Mouse (Mus musculus): Measurements from ENCODE around the gene Npc2. TPM values are rescaled to one million over a fixed set of nuclear protein-coding genes. Genes with fewer than 3 reads are reported as not detected.

The Npc2 gene
- polyA plus RNA-seq, 1 experiment from 2014 or later = 75.2 TPM

GRCm38 (mm10) chr12:84773476-84773875, 524 bp upstream of the Npc2 start:
- under 1% methylated on average over 20 of the region's 20 CpGs for WGBS
- ATAC-seq (ENCODE audit: low FRiP score) = no peak
- H3K4me1 ChIP-seq = peaks cover 31% of the 10 kb centered on the region
- H3K27me3 ChIP-seq = no peaks in the 10 kb centered on the region
- H3K9me3 ChIP-seq = no peaks in the 10 kb centered on the region
- peak overlapping the region; percentile 50 for H3K27ac ChIP-seq
- H3K9ac ChIP-seq = peak overlapping the region; percentile 73
- peaks cover 13% of the 10 kb centered on the region for H3K36me3 ChIP-seq (replicated peaks)
- H3K4me2 ChIP-seq = peak overlapping the region; percentile 84
- peak overlapping the region; percentile 70 for H3K4me3 ChIP-seq (replicated peaks)

- Histone ChIP-seq H3K27ac (peak overlapping the region; percentile 94), H3K4me1 (peaks cover 40% of the 10 kb centered on the region), H3K4me2 (peak overlapping the region; percentile 84), H3K9me3 (no peaks in the 10 kb centered on the region), H3K4me3 (replicated peaks) (peak overlapping the region; percentile 70), H3K9ac (peak overlapping the region; percentile 74), H3K36me3 (replicated peaks) (peaks cover 13% of the 10 kb centered on the region), H3K27me3 (no peaks in the 10 kb centered on the region)
- ATAC-seq (ENCODE audit: low FRiP score) = no peak
- WGBS = 1% methylated on average over 10 of the region's 10 CpGs
These were observed 901 bp downstream of the Npc2 start for GRCm38 (mm10) chr12:84771981-84772520.

GRCm38 (mm10) chr12:84769624-84770023, 3.3 kb downstream of the Npc2 start:
- Histone ChIP-seq H3K4me1 (peaks cover 40% of the 10 kb centered on the region), H3K9ac (no peak overlapping the region), H3K27me3 (no peaks in the 10 kb centered on the region), H3K27ac (no peak overlapping the region), H3K36me3 (replicated peaks) (peaks cover 18% of the 10 kb centered on the region), H3K4me3 (replicated peaks) (no peak overlapping the region), H3K4me2 (no peak overlapping the region), H3K9me3 (no peaks in the 10 kb centered on the region)
- ATAC-seq (ENCODE audit: low FRiP score) = no peak
- 91% methylated on average over 7 of the region's 7 CpGs for WGBS

GRCm38 (mm10) chr12:84767510-84767909, 5.4 kb downstream of the Npc2 start:
- Histone ChIP-seq H3K9ac (no peak overlapping the region), H3K4me2 (no peak overlapping the region), H3K4me1 (peaks cover 29% of the 10 kb centered on the region), H3K27ac (no peak overlapping the region), H3K9me3 (no peaks in the 10 kb centered on the region), H3K36me3 (replicated peaks) (peaks cover 39% of the 10 kb centered on the region), H3K27me3 (no peaks in the 10 kb centered on the region), H3K4me3 (replicated peaks) (no peak overlapping the region)
- ATAC-seq (ENCODE audit: low FRiP score) = no peak
- WGBS = 92% methylated on average over 6 of the region's 6 CpGs

GRCm38 (mm10) chr12:84766113-84766735, 6.7 kb downstream of the Npc2 start:
- Histone ChIP-seq H3K9ac (no peak overlapping the region), H3K4me3 (replicated peaks) (no peak overlapping the region), H3K9me3 (no peaks in the 10 kb centered on the region), H3K36me3 (replicated peaks) (peaks cover 40% of the 10 kb centered on the region), H3K4me2 (no peak overlapping the region), H3K27me3 (no peaks in the 10 kb centered on the region), H3K4me1 (peaks cover 23% of the 10 kb centered on the region), H3K27ac (no peak overlapping the region)
- ATAC-seq (ENCODE audit: low FRiP score) = no peak
- 86% methylated on average over 5 of the region's 5 CpGs for WGBS

GRCm38 (mm10) chr12:84765506-84765905, 7.4 kb downstream of the Npc2 start:
- H3K9ac ChIP-seq = no peak overlapping the region
- H3K36me3 ChIP-seq (replicated peaks) = peaks cover 44% of the 10 kb centered on the region
- H3K27ac ChIP-seq = no peak overlapping the region
- no peaks in the 10 kb centered on the region for H3K27me3 ChIP-seq
- no peaks in the 10 kb centered on the region for H3K9me3 ChIP-seq
- 94% methylated on average over 15 of the region's 15 CpGs for WGBS
- no peak for ATAC-seq (ENCODE audit: low FRiP score)
- peaks cover 18% of the 10 kb centered on the region for H3K4me1 ChIP-seq
- no peak overlapping the region for H3K4me2 ChIP-seq
- no peak overlapping the region for H3K4me3 ChIP-seq (replicated peaks)

- ATAC-seq (ENCODE audit: low FRiP score) = no peak
- H3K4me3 ChIP-seq (replicated peaks) = no peak overlapping the region
- H3K36me3 ChIP-seq (replicated peaks) = peaks cover 50% of the 10 kb centered on the region
- no peak overlapping the region for H3K27ac ChIP-seq
- no peak overlapping the region for H3K4me2 ChIP-seq
- H3K4me1 ChIP-seq = peaks cover 13% of the 10 kb centered on the region
- 86% methylated on average over 7 of the region's 7 CpGs for WGBS
- no peaks in the 10 kb centered on the region for H3K9me3 ChIP-seq
- no peaks in the 10 kb centered on the region for H3K27me3 ChIP-seq
- no peak overlapping the region for H3K9ac ChIP-seq
These were observed 8.2 kb downstream of the Npc2 start for GRCm38 (mm10) chr12:84764756-84765155.

- no peak overlapping the region for H3K4me2 ChIP-seq
- H3K4me1 ChIP-seq = peaks cover 9% of the 10 kb centered on the region; the same call in 1 of the 2 replicates
- H3K27ac ChIP-seq = no peak overlapping the region
- no peaks in the 10 kb centered on the region for H3K27me3 ChIP-seq
- no peaks in the 10 kb centered on the region for H3K9me3 ChIP-seq
- WGBS = 90% methylated on average over 13 of the region's 13 CpGs
- no peak overlapping the region for H3K9ac ChIP-seq
- H3K36me3 ChIP-seq (replicated peaks) = peaks cover 50% of the 10 kb centered on the region
- H3K4me3 ChIP-seq (replicated peaks) = no peak overlapping the region
- no peak for ATAC-seq (ENCODE audit: low FRiP score)
These were observed 9.3 kb downstream of the Npc2 start for GRCm38 (mm10) chr12:84763577-84764218.

GRCm38 (mm10) chr12:84762532-84762931, 10.4 kb downstream of the Npc2 start:
- Histone ChIP-seq H3K4me2 (no peak overlapping the region), H3K4me1 (peaks cover 5% of the 10 kb centered on the region; the same call in 1 of the 2 replicates), H3K27me3 (no peaks in the 10 kb centered on the region), H3K27ac (no peak overlapping the region), H3K4me3 (replicated peaks) (no peak overlapping the region), H3K9ac (no peak overlapping the region), H3K9me3 (no peaks in the 10 kb centered on the region), H3K36me3 (replicated peaks) (peaks cover 60% of the 10 kb centered on the region)
- WGBS = 86% methylated on average over 5 of the region's 5 CpGs
- ATAC-seq (ENCODE audit: low FRiP score) = no peak

- H3K4me1 ChIP-seq = peaks cover 11% of the 10 kb centered on the region
- no peaks in the 10 kb centered on the region for H3K27me3 ChIP-seq
- no peak overlapping the region for H3K27ac ChIP-seq
- H3K9me3 ChIP-seq = no peaks in the 10 kb centered on the region
- no peak overlapping the region for H3K9ac ChIP-seq
- peaks cover 69% of the 10 kb centered on the region for H3K36me3 ChIP-seq (replicated peaks)
- 78% methylated on average over 2 of the region's 2 CpGs for WGBS
- H3K4me3 ChIP-seq (replicated peaks) = no peak overlapping the region
- no peak overlapping the region for H3K4me2 ChIP-seq
- no peak for ATAC-seq (ENCODE audit: low FRiP score)
These were observed 13.9 kb downstream of the Npc2 start for GRCm38 (mm10) chr12:84759063-84759462.

- H3K36me3 ChIP-seq (replicated peaks) = peaks cover 51% of the 10 kb centered on the region
- ATAC-seq (ENCODE audit: low FRiP score) = no peak
These were observed 16.9 kb downstream of the Npc2 start for GRCm38 (mm10) chr12:84756016-84756415.

GRCm38 (mm10) chr12:84755008-84755695, 17.8 kb downstream of the Npc2 start:
- Histone ChIP-seq H3K4me1 (peaks cover 42% of the 10 kb centered on the region), H3K27me3 (no peaks in the 10 kb centered on the region), H3K36me3 (replicated peaks) (peaks cover 42% of the 10 kb centered on the region), H3K4me2 (no peak overlapping the region), H3K27ac (peak overlapping the region; percentile 37), H3K9me3 (no peaks in the 10 kb centered on the region), H3K4me3 (replicated peaks) (no peak overlapping the region), H3K9ac (no peak overlapping the region)
- WGBS = 23% methylated on average over 16 of the region's 16 CpGs
- ATAC-seq (ENCODE audit: low FRiP score) = peak; percentile 49

More at GRCm38 (mm10) chr12:84756016-84756415, 16.9 kb downstream of the Npc2 start:
- Histone ChIP-seq H3K9ac (no peak overlapping the region), H3K4me1 (peaks cover 36% of the 10 kb centered on the region), H3K4me2 (no peak overlapping the region), H3K27ac (no peak overlapping the region), H3K9me3 (no peaks in the 10 kb centered on the region), H3K27me3 (no peaks in the 10 kb centered on the region), H3K4me3 (replicated peaks) (no peak overlapping the region)
- WGBS = 93% methylated on average over 10 of the region's 10 CpGs
